Mouse (Mus musculus) heart, adult 2 months (tissue): ENCODE measurements at regions not wholly inside any gene's neighbourhood (a gene's known extent, or its start where the extent isn't known, plus 50 kb on each side); places are given as distances from the start of the nearest gene placed in this dataset.

Experiments
- CTCF ChIP-seq: fragments of 200-600 bp; IDR thresholded peaks from 2 replicates; pipeline ENCODE4 v1.8.1; 2022; ENCODE audit warnings: antibody characterized with exemption, mild to moderate bottlenecking, moderate library complexity
- EP300 ChIP-seq: fragments of 200-500 bp; IDR thresholded peaks from 2 replicates; pipeline ENCODE4 v1.6.1; 2011; ENCODE audit warnings: low read depth, low read length, control low read depth; ENCODE audit not compliant: insufficient read depth
- POLR2A ChIP-seq: fragments of 200-500 bp; IDR thresholded peaks from 2 replicates; pipeline ENCODE4 v1.6.1; 2011; ENCODE audit warnings: mild to moderate bottlenecking, low read depth, low read length, control low read depth; ENCODE audit not compliant: insufficient read depth

DNA sequence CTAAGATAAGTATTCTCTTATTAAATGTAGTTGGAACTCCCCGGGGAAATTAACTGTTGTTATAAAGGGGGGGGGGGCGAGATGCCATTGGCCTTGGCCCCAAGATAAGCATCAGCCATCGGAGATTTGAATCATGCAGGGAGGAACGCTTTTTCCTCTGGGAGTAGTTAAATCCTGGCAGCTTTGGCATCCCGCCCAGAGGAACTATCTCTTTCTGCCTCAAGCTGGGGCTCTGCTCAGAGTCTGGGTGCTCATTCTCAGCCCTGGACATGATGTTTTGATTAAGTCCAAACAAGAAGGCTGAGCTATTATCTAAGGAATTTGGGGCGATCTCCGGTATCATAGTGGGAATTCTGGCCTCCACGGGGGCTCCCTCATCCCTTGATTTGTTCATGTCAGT is 89.4 kb upstream of the Cox10 start:
- TF ChIP-seq CTCF (no peak), POLR2A (no peak), EP300 (no peak)
